Mouse (Mus musculus) mesoderm, embryonic 11.5 days (tissue): Measurements from ENCODE around the gene Fbln1.
"Not testable (repeated sequence)": the region's sequence is repeated elsewhere in the genome, so short reads cannot be mapped to it uniquely, and the experiment has no call there.

Experiments
- DNase-seq: peaks from one replicate; pipeline ENCODE4 v3.0.0-alpha.2; 2012; ENCODE audit warnings: low read depth, low spot score

Gene Fbln1

GRCm38 (mm10) chr15:85294632-85295031 lies 88.9 kb downstream of the Fbln1 start:
- no peak for DNase-seq

GRCm38 (mm10) chr15:85295544-85295943 lies 89.8 kb downstream of the Fbln1 start:
- peak; percentile 21 for DNase-seq

GRCm38 (mm10) chr15:85295977-85296376 lies 90.2 kb downstream of the Fbln1 start:
- DNase-seq, result no peak

- no peak for DNase-seq
These were observed 90.8 kb downstream of the Fbln1 start for GRCm38 (mm10) chr15:85296538-85296937.

GRCm38 (mm10) chr15:85298167-85298781 lies 92.5 kb downstream of the Fbln1 start:
- peak; percentile 30 for DNase-seq

GRCm38 (mm10) chr15:85298946-85299345 lies 93.2 kb downstream of the Fbln1 start:
- DNase-seq, result no peak

- DNase-seq, result no peak
These were observed 97.5 kb downstream of the Fbln1 start for GRCm38 (mm10) chr15:85303241-85303640.

- DNase-seq, result no peak
These were observed 98.2 kb downstream of the Fbln1 start for GRCm38 (mm10) chr15:85303976-85304375.

- no peak for DNase-seq
These were observed 101.4 kb downstream of the Fbln1 start for GRCm38 (mm10) chr15:85307061-85307660.

GRCm38 (mm10) chr15:85311058-85311657 lies 105.4 kb downstream of the Fbln1 start:
- DNase-seq, result no peak

GRCm38 (mm10) chr15:85315378-85316025 lies 109.8 kb downstream of the Fbln1 start:
- peak; percentile 82 for DNase-seq

- no peak for DNase-seq
These were observed 110.8 kb downstream of the Fbln1 start for GRCm38 (mm10) chr15:85316342-85317140.

GRCm38 (mm10) chr15:85319924-85320668 lies 114.3 kb downstream of the Fbln1 start:
- DNase-seq, result no peak

- DNase-seq, result no peak
These were observed 117.5 kb downstream of the Fbln1 start for GRCm38 (mm10) chr15:85323214-85323613.

- DNase-seq, result no peak
These were observed 118.7 kb downstream of the Fbln1 start for GRCm38 (mm10) chr15:85324426-85324825.

- DNase-seq, result no peak
These were observed 122.1 kb downstream of the Fbln1 start for GRCm38 (mm10) chr15:85327808-85328207.

GRCm38 (mm10) chr15:85328455-85328854 lies 122.7 kb downstream of the Fbln1 start:
- not testable (repeated sequence) for DNase-seq

- no peak for DNase-seq
These were observed 123.3 kb downstream of the Fbln1 start for GRCm38 (mm10) chr15:85329096-85329495.

GRCm38 (mm10) chr15:85330024-85330423 lies 124.3 kb downstream of the Fbln1 start:
- DNase-seq, result no peak

GRCm38 (mm10) chr15:85333511-85333910 lies 127.8 kb downstream of the Fbln1 start:
- not testable (repeated sequence) for DNase-seq

- no peak for DNase-seq
These were observed 128.5 kb downstream of the Fbln1 start for GRCm38 (mm10) chr15:85334234-85334633.
